Mouse (Mus musculus) kidney, adult 2 months (tissue): Measurements from ENCODE around the gene Mllt11. TPM values are rescaled to one million over a fixed set of nuclear protein-coding genes. Genes with fewer than 3 reads are reported as not detected.

ENCODE experiments used
- DNase-seq: peaks from one replicate; pipeline ENCODE4 v3.0.0; 2021
- H3K27ac ChIP-seq: fragments of 200-500 bp; 2 replicates; pipeline ENCODE4 v1.5.1; 2012; ENCODE audit warnings: low read depth, low read length, control low read depth, inconsistent platforms; ENCODE audit not compliant: insufficient read depth
- H3K27me3 ChIP-seq: fragments of 200-500 bp; replicated peaks from 2 replicates; pipeline ENCODE4 v1.6.1; 2012; ENCODE audit warnings: mild to moderate bottlenecking, moderate library complexity, low read length, inconsistent platforms; ENCODE audit not compliant: control insufficient read depth, insufficient read depth
- H3K36me3 ChIP-seq: fragments of 200-500 bp; 2 replicates; pipeline ENCODE4 v1.6.1; 2012; ENCODE audit warnings: mild to moderate bottlenecking, moderate library complexity, low read length, inconsistent platforms; ENCODE audit not compliant: control insufficient read depth, insufficient read depth
- H3K4me1 ChIP-seq: fragments of 200-500 bp; 2 replicates; pipeline ENCODE4 v1.6.1; 2011; ENCODE audit warnings: low read length; ENCODE audit not compliant: control insufficient read depth, insufficient read depth
- H3K4me3 ChIP-seq: fragments of 200-500 bp; 2 replicates; pipeline ENCODE4 v1.5.1; 2011; ENCODE audit warnings: mild to moderate bottlenecking, low read depth, low read length, control low read depth; ENCODE audit not compliant: insufficient read depth
- CTCF ChIP-seq: fragments of 200-500 bp; conservative IDR thresholded peaks from 2 replicates; pipeline ENCODE4 v1.5.1; 2011; ENCODE audit warnings: low read depth, mild to moderate bottlenecking, control low read depth, low read length, moderate library complexity, mixed read lengths; ENCODE audit not compliant: insufficient read depth, insufficient read length
- POLR2A ChIP-seq: fragments of 200-500 bp; IDR thresholded peaks from one replicate; pipeline ENCODE4 v1.6.1; 2011; ENCODE audit warnings: low read depth, low read length, control low read depth
- WGBS: fragments of 180-500 bp; shearing (Covaris S2); methylation state at CpG from one replicate; pipeline ENCODE4 v1.1.7; 2018; 5-methylcytosine and 5-hydroxymethylcytosine counted together
- polyA plus RNA-seq: library from polyadenylated mRNA; depleted of rRNA; stranded (reverse); fragments of >200 nt; gene quantifications from 2 replicates; pipeline ENCODE4 v1.2.3, GENCODE M21; 2012; rRNA removed

Gene Mllt11
- polyA plus RNA-seq, 1 experiment, result 31.4 TPM

DNA sequence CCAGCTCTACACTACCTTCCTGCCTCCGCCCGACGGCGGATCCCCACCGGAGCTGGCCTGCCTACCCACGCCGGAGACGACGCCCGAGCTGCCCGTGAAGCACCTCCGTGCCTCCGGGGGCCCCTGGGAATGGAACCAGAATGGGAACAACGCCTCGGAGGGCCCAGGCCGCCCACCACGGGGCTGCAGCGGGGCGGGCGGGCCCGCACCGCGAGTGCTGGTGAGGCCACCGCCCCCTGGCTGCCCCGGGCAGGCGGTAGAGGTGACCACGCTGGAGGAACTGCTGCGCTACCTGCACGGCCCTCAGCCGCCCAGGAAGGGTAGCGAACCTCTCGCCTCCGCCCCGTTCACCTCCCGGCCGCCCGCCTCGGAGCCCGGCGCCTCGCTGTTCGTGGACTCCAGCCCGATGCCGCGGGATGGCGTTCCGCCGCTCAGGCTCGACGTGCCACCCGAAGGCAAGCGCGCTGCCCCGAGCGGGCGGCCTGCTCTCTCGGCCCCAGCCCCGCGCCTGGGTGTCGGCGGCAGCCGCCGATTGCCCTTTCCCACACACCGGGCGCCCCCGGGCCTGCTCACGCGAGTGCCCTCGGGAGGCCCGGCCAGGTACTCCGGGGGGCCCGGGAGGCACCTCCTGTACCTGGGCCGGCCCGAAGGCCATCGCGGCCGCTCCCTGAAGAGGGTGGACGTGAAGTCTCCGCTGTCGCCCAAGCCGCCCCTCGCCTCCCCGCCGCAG is 59.3 kb downstream of the Mllt11 start:
- no peak overlapping the region for H3K4me3 ChIP-seq
- 45% methylated on average over 76 of the region's 84 CpGs for WGBS
- DNase-seq, result no peak
- H3K27ac ChIP-seq, result no peak overlapping the region
- TF ChIP-seq POLR2A, result no peak
- TF ChIP-seq CTCF, result no peak
- H3K4me1 ChIP-seq, result peaks cover 3% of the 10 kb centered on the region; the same call in 1 of the 2 replicates
- H3K36me3 ChIP-seq, result no peaks in the 10 kb centered on the region
- H3K27me3 ChIP-seq, result no peaks in the 10 kb centered on the region; the same call in 1 of the 2 replicates

DNA sequence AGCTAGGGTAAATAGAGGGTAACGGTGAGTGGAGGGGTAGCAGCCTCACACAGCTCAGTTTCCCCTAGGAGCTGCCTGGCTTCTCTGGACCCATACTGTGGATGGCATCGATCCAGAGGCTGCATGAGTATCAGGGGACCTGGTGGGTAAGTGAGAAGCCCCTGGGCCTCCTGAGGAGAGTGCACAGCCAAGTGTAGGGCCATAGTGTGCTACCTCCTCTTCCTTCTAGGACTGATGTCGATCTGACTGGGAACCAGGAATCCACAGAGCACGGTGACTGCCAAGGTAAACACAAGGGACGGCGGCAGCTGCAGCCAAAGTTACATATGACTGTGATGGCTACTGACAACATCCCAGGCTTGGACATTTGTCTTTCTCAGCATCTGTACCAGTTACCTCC is 60.9 kb downstream of the Mllt11 start:
- Histone ChIP-seq H3K4me3 (no peak overlapping the region), H3K36me3 (no peaks in the 10 kb centered on the region), H3K27ac (no peak overlapping the region), H3K27me3 (no peaks in the 10 kb centered on the region; the same call in 1 of the 2 replicates), H3K4me1 (peaks cover 3% of the 10 kb centered on the region; the same call in 1 of the 2 replicates)
- TF ChIP-seq CTCF (no peak), POLR2A (no peak)
- no peak for DNase-seq
- WGBS, result 74% methylated on average over 6 of the region's 6 CpGs

DNA sequence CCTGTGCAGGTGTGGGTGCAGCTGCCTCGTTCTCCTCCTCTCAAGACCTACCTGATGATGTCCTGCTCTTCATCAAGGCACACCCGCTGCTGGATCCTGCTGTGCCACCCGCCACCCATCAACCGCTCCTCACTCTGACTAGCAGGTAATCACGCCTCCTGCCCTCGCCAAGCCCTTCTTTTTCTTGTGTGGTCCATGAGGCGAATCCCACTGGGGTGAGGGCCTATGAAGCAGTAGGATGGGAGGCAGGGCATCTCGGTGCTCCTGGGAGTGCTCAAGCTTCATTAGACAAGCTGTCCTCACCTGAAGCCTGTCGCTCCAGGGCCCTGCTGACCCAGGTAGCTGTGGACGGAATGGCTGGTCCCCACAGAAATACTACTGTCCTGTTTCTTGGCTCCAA is 62.0 kb downstream of the Mllt11 start:
- Histone ChIP-seq H3K27ac (no peak overlapping the region), H3K4me3 (no peak overlapping the region), H3K27me3 (no peaks in the 10 kb centered on the region; the same call in 1 of the 2 replicates), H3K4me1 (peaks cover 3% of the 10 kb centered on the region; the same call in 1 of the 2 replicates), H3K36me3 (no peaks in the 10 kb centered on the region)
- no peak for DNase-seq
- 97% methylated on average over 10 of the region's 10 CpGs for WGBS
- TF ChIP-seq POLR2A (no peak), CTCF (no peak)

Other genes with a start within 250 kb of the Mllt11 start
- 16.3 and 18.5 TPM in 2 replicates for gene Zfp687, start 216.7 kb downstream of the Mllt11 start, polyA plus RNA-seq
- gene Psmd4, start 189.6 kb downstream of the Mllt11 start, polyA plus RNA-seq, result 136 TPM in 2 replicates
- 13.5 and 15.3 TPM in 2 replicates for gene Pip5k1a, start 125.2 kb downstream of the Mllt11 start, polyA plus RNA-seq
- 45.6 and 47.1 TPM in 2 replicates for gene Vps72, start 121.1 kb downstream of the Mllt11 start, polyA plus RNA-seq
- gene Tmod4, start 107.7 kb downstream of the Mllt11 start, polyA plus RNA-seq, result 0.19 and 3.1 TPM in 2 replicates
- gene Scnm1, start 98.2 kb downstream of the Mllt11 start, polyA plus RNA-seq, result 46.7 and 50.8 TPM in 2 replicates
- 10.2 and 11.3 TPM in 2 replicates for gene Lysmd1, start 98.1 kb downstream of the Mllt11 start, polyA plus RNA-seq
- gene Tnfaip8l2, start 89.8 kb downstream of the Mllt11 start, polyA plus RNA-seq, result 4.1 and 6.8 TPM in 2 replicates
- gene Sema6c, start 71.7 kb downstream of the Mllt11 start, polyA plus RNA-seq, result 8.0 and 8.5 TPM in 2 replicates
- 9.8 and 10.6 TPM in 2 replicates for gene Gabpb2, start 14.3 kb downstream of the Mllt11 start, polyA plus RNA-seq
- 77.5 and 83.7 TPM in 2 replicates for gene Cdc42se1, start 3.4 kb downstream of the Mllt11 start, polyA plus RNA-seq
- gene Gm128, start 9.4 kb upstream of the Mllt11 start, polyA plus RNA-seq, result 5.9 TPM in 2 replicates
- gene Bnipl, start 19.0 kb upstream of the Mllt11 start, polyA plus RNA-seq, result 0.09 and 0.41 TPM in 2 replicates
- 120 and 155 TPM in 2 replicates for gene Mindy1, start 49.2 kb upstream of the Mllt11 start, polyA plus RNA-seq
- gene Prune1, start 49.9 kb upstream of the Mllt11 start, polyA plus RNA-seq, result 25.6 and 27.0 TPM in 2 replicates
- gene Anxa9, start 75.0 kb upstream of the Mllt11 start, polyA plus RNA-seq, result 5.6 and 6.3 TPM in 2 replicates
- 143 and 173 TPM in 2 replicates for gene Cers2, start 82.6 kb upstream of the Mllt11 start, polyA plus RNA-seq
- gene Setdb1, start 125.0 kb upstream of the Mllt11 start, polyA plus RNA-seq, result 11.4 and 11.6 TPM in 2 replicates
- not detected in 2 replicates for gene 4930558C23Rik, start 170.7 kb upstream of the Mllt11 start, polyA plus RNA-seq
- 26.4 and 28.7 TPM in 2 replicates for gene Arnt, start 202.2 kb upstream of the Mllt11 start, polyA plus RNA-seq